In the genomic region with DNA sequence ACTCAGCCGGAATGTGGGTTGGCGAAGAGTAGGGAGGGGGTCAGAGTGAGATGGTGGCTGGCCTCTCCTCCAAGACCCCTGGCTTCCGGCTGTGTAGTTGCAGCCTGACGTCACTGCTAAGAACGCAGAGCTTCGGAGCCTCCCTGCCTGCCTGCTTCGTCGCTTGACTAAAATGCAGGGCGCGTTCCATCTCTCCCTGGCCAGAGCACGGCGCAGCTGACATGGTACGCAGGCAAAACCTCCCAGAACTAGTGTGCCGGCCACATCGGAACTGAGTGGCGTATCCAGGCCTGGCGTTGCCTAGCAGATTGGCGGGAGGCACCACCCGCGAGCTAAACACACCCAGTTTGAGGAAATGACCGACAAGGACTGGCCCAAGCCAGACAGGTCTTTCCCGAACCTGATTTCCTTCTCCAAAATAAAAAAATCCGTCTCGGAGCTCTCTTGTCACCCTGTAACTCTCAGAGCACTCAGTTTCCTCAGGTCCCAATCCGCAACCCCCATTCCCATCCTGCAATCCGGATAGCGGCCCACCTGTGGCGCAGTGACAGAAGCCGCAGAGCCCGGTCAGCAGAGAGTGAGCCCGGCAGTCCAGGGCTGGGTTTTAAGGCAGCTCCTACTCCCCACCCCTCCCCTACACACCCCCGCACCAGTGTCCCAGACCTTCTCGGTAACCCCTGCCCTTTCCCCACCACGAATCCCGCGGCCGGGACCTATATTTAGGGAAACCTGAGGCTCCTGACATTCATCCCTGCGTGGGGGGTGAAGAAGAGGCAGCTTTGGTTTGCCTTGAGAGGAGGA, we compare ENCODE assay signal across 8 mouse cellular contexts. TPM values are rescaled to one million over a fixed set of nuclear protein-coding genes. Genes with fewer than 3 reads are reported as not detected.
DNase-seq lines count a peak whose midpoint lies in the region; ATAC-seq lines count a peak whose summit lies in the region.

No protein-coding gene starts in this region.

- under 1% methylated on average over 38 of the region's 38 CpGs for WGBS in heart, embryonic 11.5 days (ENCODE audit: insufficient replicate concordance)
- 2% methylated on average over 36 of the region's 38 CpGs for WGBS in forebrain, embryonic 13.5 days
- WGBS in hindbrain, embryonic 15.5 days, result 2% methylated on average over 37 of the region's 38 CpGs

- H3K4me2 ChIP-seq in heart, embryonic 11.5 days, result peak overlapping the region; percentile 77
- peak overlapping the region; percentile 88 for H3K4me2 ChIP-seq in forebrain, embryonic 13.5 days
- peak overlapping the region; percentile 82 for H3K4me2 ChIP-seq in hindbrain, embryonic 15.5 days

- H3K27ac ChIP-seq in heart, embryonic 11.5 days (ENCODE audit: low read depth, low read length), result peak overlapping the region; percentile 99
- peak overlapping the region; percentile 93 for H3K27ac ChIP-seq in forebrain, embryonic 13.5 days
- peak overlapping the region; percentile 88 for H3K27ac ChIP-seq in hindbrain, embryonic 15.5 days (replicated peaks)

- peak; percentile 82; the same call in 1 of the 2 replicates for ATAC-seq in heart, embryonic 11.5 days (replicated peaks; ENCODE audit: insufficient number of reproducible peaks, low FRiP score, low TSS enrichment)
- ATAC-seq in forebrain, embryonic 13.5 days, result peak; percentile 91
- ATAC-seq in hindbrain, embryonic 15.5 days (ENCODE audit: low FRiP score, low read depth), result peak; percentile 93
- peak; percentile 52 for ATAC-seq in megakaryocyte-erythroid progenitor cell, adult 5-6 weeks (replicated peaks; ENCODE audit: low FRiP score, low TSS enrichment, poor library complexity, severe bottlenecking)

- H3K4me1 ChIP-seq in heart, embryonic 11.5 days (ENCODE audit: control insufficient read depth, insufficient read depth, low read length), result peaks cover 25% of the 10 kb centered on the region
- peaks cover 39% of the 10 kb centered on the region for H3K4me1 ChIP-seq in forebrain, embryonic 13.5 days
- peaks cover 40% of the 10 kb centered on the region for H3K4me1 ChIP-seq in hindbrain, embryonic 15.5 days (replicated peaks)

- DNase-seq in heart, postnatal 10 days, result no peak
- DNase-seq in 3T3-L1 (ENCODE audit: low read depth, low spot score), result peak; percentile 90
- peak; percentile 70 for DNase-seq in c-Kit-positive CD71-negative TER-119-negative erythroid progenitor cells, embryonic 14.5 days (ENCODE audit: low read depth)
- DNase-seq in urinary bladder, postnatal 36 days (ENCODE audit: low spot score in 2 of 2), result peak; percentile 42 to 74

- no peaks in the 10 kb centered on the region for H3K9me3 ChIP-seq in heart, embryonic 11.5 days (replicated peaks; ENCODE audit: control insufficient read depth, low read length)
- no peaks in the 10 kb centered on the region for H3K9me3 ChIP-seq in forebrain, embryonic 13.5 days (replicated peaks)
- H3K9me3 ChIP-seq in hindbrain, embryonic 15.5 days, result no peaks in the 10 kb centered on the region

- H3K27me3 ChIP-seq in heart, embryonic 11.5 days (ENCODE audit: control insufficient read depth, insufficient read depth, low read length), result no peaks in the 10 kb centered on the region
- H3K27me3 ChIP-seq in forebrain, embryonic 13.5 days, result no peaks in the 10 kb centered on the region
- H3K27me3 ChIP-seq in hindbrain, embryonic 15.5 days, result no peaks in the 10 kb centered on the region

- peak overlapping the region; percentile 83 for H3K9ac ChIP-seq in heart, embryonic 11.5 days (ENCODE audit: low read depth, low read length)
- H3K9ac ChIP-seq in forebrain, embryonic 13.5 days, result peak overlapping the region; percentile 89
- peak overlapping the region; percentile 54 for H3K9ac ChIP-seq in hindbrain, embryonic 15.5 days

- intact Hi-C loops in heart, postnatal 10 days (cut with DNase I), result no loop called here

- H3K36me3 ChIP-seq in heart, embryonic 11.5 days (ENCODE audit: control insufficient read depth, insufficient read depth, low read length), result peaks cover 22% of the 10 kb centered on the region
- H3K36me3 ChIP-seq in forebrain, embryonic 13.5 days (ENCODE audit: poor library complexity, severe bottlenecking), result peaks cover 56% of the 10 kb centered on the region
- peaks cover 18% of the 10 kb centered on the region for H3K36me3 ChIP-seq in hindbrain, embryonic 15.5 days

- peak overlapping the region; percentile 90 for H3K4me3 ChIP-seq in heart, embryonic 11.5 days (ENCODE audit: low read depth, low read length)
- peak overlapping the region; percentile 76 for H3K4me3 ChIP-seq in forebrain, embryonic 13.5 days
- H3K4me3 ChIP-seq in hindbrain, embryonic 15.5 days, result peak overlapping the region; percentile 69

RNA-seq across cellular contexts. Expression of gene Fam57b, which starts 2.2 kb away (rescaled TPM):
- polyA plus RNA-seq in heart, embryonic 11.5 days (2014; fragmentation: Nextera tagmentation; extraction: Ambion mirVana), result 0.40 and 0.41 TPM in 2 replicates
- total RNA-seq in heart, postnatal 10 days (2021), result 10 to 100 TPM; 10.1 to 11.0 TPM
- 27.0 and 30.0 TPM in 2 replicates for polyA plus RNA-seq in forebrain, embryonic 13.5 days (2015; fragmentation: Nextera tagmentation; extraction: Ambion mirVana)
- polyA plus RNA-seq in hindbrain, embryonic 15.5 days (2015; fragmentation: Nextera tagmentation; extraction: Ambion mirVana), result 49.9 and 60.8 TPM in 2 replicates
- 0.61 TPM in 1 of 2 replicates, not detected in the other for total RNA-seq in megakaryocyte-erythroid progenitor cell, adult 5-6 weeks (2014; fragmentation: Nextera tagmentation)
- total RNA-seq in megakaryocyte-erythroid progenitor cell, adult 5-6 weeks (2017), result 0.42 TPM in 1 of 2 replicates, not detected in the other

RNA-seq across cellular contexts. Expression of gene Ppp4c, which starts 7.4 kb away (rescaled TPM):
- polyA plus RNA-seq in heart, embryonic 11.5 days (2014; fragmentation: Nextera tagmentation; extraction: Ambion mirVana), result 204 and 213 TPM in 2 replicates
- 10 to 100 TPM; 53.2 to 58.2 TPM for total RNA-seq in heart, postnatal 10 days (2021)
- polyA plus RNA-seq in forebrain, embryonic 13.5 days (2015; fragmentation: Nextera tagmentation; extraction: Ambion mirVana), result 246 and 258 TPM in 2 replicates
- 174 and 176 TPM in 2 replicates for polyA plus RNA-seq in hindbrain, embryonic 15.5 days (2015; fragmentation: Nextera tagmentation; extraction: Ambion mirVana)
- 176 and 189 TPM in 2 replicates for total RNA-seq in megakaryocyte-erythroid progenitor cell, adult 5-6 weeks (2014; fragmentation: Nextera tagmentation)
- total RNA-seq in megakaryocyte-erythroid progenitor cell, adult 5-6 weeks (2017), result 104 and 127 TPM in 2 replicates

RNA-seq across cellular contexts. Expression of gene Tbx6, which starts 18.4 kb away (rescaled TPM):
- polyA plus RNA-seq in heart, embryonic 11.5 days (2014; fragmentation: Nextera tagmentation; extraction: Ambion mirVana), result 0.31 and 0.45 TPM in 2 replicates
- under 1 TPM; 0.29 to 0.35 TPM for total RNA-seq in heart, postnatal 10 days (2021)
- polyA plus RNA-seq in forebrain, embryonic 13.5 days (2015; fragmentation: Nextera tagmentation; extraction: Ambion mirVana), result 0.43 and 0.55 TPM in 2 replicates
- polyA plus RNA-seq in hindbrain, embryonic 15.5 days (2015; fragmentation: Nextera tagmentation; extraction: Ambion mirVana), result 0.62 and 0.75 TPM in 2 replicates
- 0.69 and 3.1 TPM in 2 replicates for total RNA-seq in megakaryocyte-erythroid progenitor cell, adult 5-6 weeks (2014; fragmentation: Nextera tagmentation)
- total RNA-seq in megakaryocyte-erythroid progenitor cell, adult 5-6 weeks (2017), result not detected in 2 replicates

RNA-seq across cellular contexts. Expression of gene Ypel3, which starts 22.9 kb away (rescaled TPM):
- polyA plus RNA-seq in heart, embryonic 11.5 days (2014; fragmentation: Nextera tagmentation; extraction: Ambion mirVana), result 79.6 and 84.9 TPM in 2 replicates
- 10 to 100 TPM; 61.9 to 71.7 TPM for total RNA-seq in heart, postnatal 10 days (2021)
- polyA plus RNA-seq in forebrain, embryonic 13.5 days (2015; fragmentation: Nextera tagmentation; extraction: Ambion mirVana), result 124 and 143 TPM in 2 replicates
- 191 and 203 TPM in 2 replicates for polyA plus RNA-seq in hindbrain, embryonic 15.5 days (2015; fragmentation: Nextera tagmentation; extraction: Ambion mirVana)
- total RNA-seq in megakaryocyte-erythroid progenitor cell, adult 5-6 weeks (2014; fragmentation: Nextera tagmentation), result 26.6 and 40.6 TPM in 2 replicates
- 20.2 and 22.6 TPM in 2 replicates for total RNA-seq in megakaryocyte-erythroid progenitor cell, adult 5-6 weeks (2017)

RNA-seq across cellular contexts. Expression of gene 4930451I11Rik, which starts 31.8 kb away (rescaled TPM):
- not detected in 2 replicates for polyA plus RNA-seq in heart, embryonic 11.5 days (2014; fragmentation: Nextera tagmentation; extraction: Ambion mirVana)
- total RNA-seq in heart, postnatal 10 days (2021), result not detected
- polyA plus RNA-seq in forebrain, embryonic 13.5 days (2015; fragmentation: Nextera tagmentation; extraction: Ambion mirVana), result not detected in 2 replicates
- polyA plus RNA-seq in hindbrain, embryonic 15.5 days (2015; fragmentation: Nextera tagmentation; extraction: Ambion mirVana), result 0.43 TPM in 1 of 2 replicates, not detected in the other
- total RNA-seq in megakaryocyte-erythroid progenitor cell, adult 5-6 weeks (2014; fragmentation: Nextera tagmentation), result not detected in 2 replicates
- not detected in 2 replicates for total RNA-seq in megakaryocyte-erythroid progenitor cell, adult 5-6 weeks (2017)

Comparison
In these comparisons a context has a peak if more than half of its experiments do, and no peak if none do; other contexts are left out.
1. DNase-seq: peak in 3T3-L1 (single experiment), c-Kit-positive CD71-negative TER-119-negative erythroid progenitor cells, embryonic 14.5 days (single experiment) and urinary bladder, postnatal 36 days (2 of 2); none in heart, postnatal 10 days (0 of 2).
2. RNA of gene Fam57b, which starts 2.2 kb away (polyA plus RNA-seq): 49.9 to 60.8 TPM in hindbrain, embryonic 15.5 days and 27.0 to 30.0 TPM in forebrain, embryonic 13.5 days; 0.40 to 0.41 TPM in heart, embryonic 11.5 days; every median in the first group is over 10 times any median in the second.
3. Peak in every context shown above with its lines, with median percentiles within 50 percentile points of each other: ATAC-seq, H3K27ac ChIP-seq, H3K4me2 ChIP-seq, H3K4me3 ChIP-seq and H3K9ac ChIP-seq.